Mouse (Mus musculus): ENCODE results near the gene Igf2bp3.
A peak's percentile ranks its signal among the peaks of the same experiment; 100 is the strongest.

Igf2bp3 gene

GRCm38 (mm10) chr6:49218275-49218802 lies 3.6 kb upstream of the Igf2bp3 start:
- DNase-seq, result no peak

GRCm38 (mm10) chr6:49217581-49218274 lies 3.0 kb upstream of the Igf2bp3 start:
- DNase-seq, result no peak

DNA sequence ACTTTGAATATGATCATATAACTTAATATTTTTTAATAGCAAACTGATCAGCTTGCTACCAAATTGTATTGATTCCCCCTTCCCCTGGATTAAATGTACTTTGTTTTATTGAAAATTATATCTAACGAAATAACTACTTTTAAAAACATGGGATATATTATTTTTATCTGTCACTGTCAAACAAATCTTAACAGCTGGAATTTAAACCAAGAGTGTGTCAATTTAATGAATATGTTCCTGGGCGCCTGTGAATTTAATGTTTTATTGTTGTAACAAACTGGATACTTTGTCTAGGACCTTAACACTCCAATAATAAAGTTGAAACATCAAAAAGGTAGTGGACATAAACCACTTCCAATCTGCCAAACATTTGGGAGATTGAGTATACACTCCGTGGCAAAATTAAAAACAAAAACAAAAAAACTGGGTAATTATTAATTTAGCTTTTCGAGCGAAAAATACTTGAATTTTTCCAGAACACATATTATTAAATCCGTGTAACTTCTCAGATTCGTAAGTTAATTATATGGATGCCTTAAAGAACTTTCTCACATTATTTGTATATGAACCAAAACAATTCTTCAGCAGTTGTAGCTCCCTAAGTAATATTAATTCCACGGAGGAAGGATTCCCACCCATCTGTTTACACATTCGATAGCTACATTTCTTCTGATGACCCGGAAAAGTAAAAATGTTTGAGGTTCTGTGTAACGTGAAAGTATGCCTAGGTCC lies 2.2 kb upstream of the Igf2bp3 start:
- DNase-seq, result no peak

- DNase-seq, result no peak
Measured at GRCm38 (mm10) chr6:49215748-49216585, 1.2 kb upstream of the Igf2bp3 start.

- DNase-seq, result no peak
Measured at GRCm38 (mm10) chr6:49214086-49214927, 450 bp downstream of the Igf2bp3 start.

DNA sequence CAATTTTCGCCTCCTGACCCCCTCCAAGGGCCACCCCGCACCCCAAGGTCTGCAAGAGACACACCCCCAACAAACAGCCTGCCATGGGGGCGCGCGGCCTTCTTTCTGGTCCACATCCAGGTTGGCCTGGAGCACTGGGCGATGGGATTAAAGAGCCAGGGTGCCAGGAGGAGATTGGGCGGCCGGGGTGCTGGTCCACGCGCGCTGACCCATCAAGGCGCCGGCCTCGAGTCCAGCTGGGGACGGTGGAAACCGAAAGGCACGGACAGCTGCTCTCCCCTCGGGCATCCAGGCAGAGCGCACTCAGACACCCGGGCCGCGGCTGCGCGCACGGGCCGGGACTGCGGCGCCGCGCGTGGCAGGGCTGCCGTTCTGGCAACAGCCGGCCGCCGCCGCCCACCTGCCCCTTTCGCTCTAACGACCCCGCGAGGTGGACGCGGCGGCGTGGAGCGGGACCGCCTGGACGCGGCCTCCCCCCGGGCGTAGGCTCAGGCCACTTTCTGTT lies 1.1 kb downstream of the Igf2bp3 start:
- no peak for DNase-seq

- no peak for DNase-seq
Measured at GRCm38 (mm10) chr6:49212931-49213580, 1.7 kb downstream of the Igf2bp3 start.

- DNase-seq, result no peak
Measured at GRCm38 (mm10) chr6:49212141-49212540, 2.6 kb downstream of the Igf2bp3 start.

DNA sequence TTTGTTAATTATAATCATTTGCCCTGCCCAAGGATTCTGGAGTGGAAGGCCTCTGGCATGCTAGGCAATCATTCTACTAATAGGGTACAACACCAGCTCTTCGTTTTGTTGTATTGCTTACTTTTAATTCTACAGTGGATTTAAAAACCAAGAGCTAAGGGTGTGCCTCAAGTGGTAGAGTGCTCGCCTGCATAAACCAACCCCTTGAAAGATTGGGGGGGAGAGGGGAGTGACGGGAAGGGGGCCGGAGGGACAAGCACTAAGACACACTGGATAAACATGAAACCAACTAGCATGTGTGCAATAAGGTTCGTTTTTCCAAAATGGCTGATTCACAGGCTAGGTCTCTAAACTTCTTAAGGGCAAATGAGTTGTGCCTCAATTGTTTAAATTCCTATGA lies 3.2 kb downstream of the Igf2bp3 start:
- DNase-seq, result no peak

- peak; percentile 48 for DNase-seq
Measured at GRCm38 (mm10) chr6:49209881-49210854, 4.6 kb downstream of the Igf2bp3 start.

DNA sequence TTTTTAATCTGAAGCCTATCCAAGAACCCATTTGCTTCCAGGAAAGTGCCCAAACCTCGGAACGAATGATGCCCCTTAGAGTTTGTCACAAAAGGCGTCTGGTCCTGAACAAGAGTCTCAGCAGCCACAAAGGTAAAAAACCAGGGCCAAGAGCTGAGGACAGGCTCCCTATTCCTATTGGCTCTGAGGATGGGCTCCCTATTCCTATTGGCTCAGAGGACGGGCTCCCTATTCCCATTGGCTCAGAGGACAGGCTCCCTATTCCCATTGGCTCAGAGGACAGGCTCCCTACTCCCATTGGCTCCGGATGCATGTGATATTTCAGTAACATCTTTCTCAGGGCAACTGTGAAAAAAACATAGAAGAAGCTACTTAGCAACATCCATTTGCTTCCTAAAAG lies 5.8 kb downstream of the Igf2bp3 start:
- DNase-seq, result no peak

GRCm38 (mm10) chr6:49208297-49208930 lies 6.3 kb downstream of the Igf2bp3 start:
- DNase-seq, result no peak

DNA sequence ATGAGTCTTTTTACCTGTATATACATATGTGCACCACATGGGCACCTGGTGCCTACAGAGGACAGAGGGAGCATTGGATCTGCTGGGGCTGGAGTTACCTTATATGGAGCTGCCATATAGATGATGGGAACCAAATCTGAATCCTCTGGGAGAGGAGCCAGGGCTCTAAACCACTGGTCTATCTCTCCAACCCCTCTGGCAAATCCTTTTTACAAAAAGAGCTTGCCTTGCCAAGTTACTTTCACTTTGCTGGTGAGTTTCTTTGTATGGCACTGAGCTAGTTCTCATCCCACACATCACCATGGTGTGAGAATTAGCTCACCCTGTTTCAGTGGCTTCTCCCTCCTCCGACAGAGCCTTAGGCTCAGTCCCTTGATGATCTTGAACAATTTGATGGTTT lies 8.3 kb downstream of the Igf2bp3 start:
- no peak for DNase-seq

DNA sequence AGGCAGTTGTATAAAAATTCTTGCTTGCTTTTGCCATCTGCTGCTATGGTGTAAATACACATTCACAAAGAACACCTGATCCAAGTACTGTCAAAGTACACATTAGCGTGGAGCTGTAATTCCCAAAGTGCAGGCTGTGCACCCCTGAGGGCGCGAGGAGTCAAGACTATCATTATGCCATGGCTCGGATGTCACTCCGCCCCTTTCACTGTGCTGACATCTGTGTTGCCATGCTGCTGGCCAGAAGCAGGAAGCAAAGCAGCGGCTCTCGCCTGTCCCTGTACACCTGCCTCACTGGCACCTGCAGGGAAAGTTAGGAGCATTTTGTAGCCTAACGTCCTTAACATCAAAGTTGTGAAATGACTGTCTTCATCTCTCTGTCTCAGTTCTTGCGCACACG lies 19.6 kb downstream of the Igf2bp3 start:
- no peak for DNase-seq

GRCm38 (mm10) chr6:49194536-49194935 lies 20.2 kb downstream of the Igf2bp3 start:
- no peak for DNase-seq

GRCm38 (mm10) chr6:49189363-49189762 lies 25.4 kb downstream of the Igf2bp3 start:
- no peak for DNase-seq

GRCm38 (mm10) chr6:49187299-49187698 lies 27.5 kb downstream of the Igf2bp3 start:
- DNase-seq, result no peak

- no peak for DNase-seq
Measured at GRCm38 (mm10) chr6:49176018-49176417, 38.7 kb downstream of the Igf2bp3 start.

- no peak for DNase-seq
Measured at GRCm38 (mm10) chr6:49174616-49175015, 40.1 kb downstream of the Igf2bp3 start.

DNA sequence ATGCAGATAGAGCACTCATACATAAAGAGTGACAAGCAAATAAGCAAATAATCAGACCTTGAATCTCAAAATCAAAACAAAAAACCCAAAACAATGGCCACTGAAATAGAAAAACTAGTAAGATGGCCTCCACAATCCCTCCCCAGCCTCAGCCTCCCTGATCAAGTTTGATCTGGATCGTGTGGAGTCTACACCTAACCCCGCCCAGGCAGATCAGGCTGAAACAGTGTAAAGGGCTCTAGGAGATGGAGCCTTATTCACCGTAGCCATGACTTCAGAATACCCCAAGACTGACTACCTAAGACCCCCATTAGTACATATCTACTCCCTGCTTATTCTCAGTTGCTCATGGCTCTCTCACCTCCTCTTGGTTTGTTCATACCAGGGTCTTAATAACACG lies 41.1 kb downstream of the Igf2bp3 start:
- DNase-seq, result no peak

Measured in kidney, adult 11 months (tissue).